Mouse (Mus musculus) kidney, adult 2 months (tissue): ENCODE results near the gene Kri1.

Experiments
- CTCF ChIP-seq: fragments of 200-500 bp; conservative IDR thresholded peaks from 2 replicates; pipeline ENCODE4 v1.5.1; 2011; ENCODE audit warnings: low read depth, mild to moderate bottlenecking, control low read depth, low read length, moderate library complexity, mixed read lengths; ENCODE audit not compliant: insufficient read depth, insufficient read length
- POLR2A ChIP-seq: fragments of 200-500 bp; IDR thresholded peaks from one replicate; pipeline ENCODE4 v1.6.1; 2011; ENCODE audit warnings: low read depth, low read length, control low read depth

DNA sequence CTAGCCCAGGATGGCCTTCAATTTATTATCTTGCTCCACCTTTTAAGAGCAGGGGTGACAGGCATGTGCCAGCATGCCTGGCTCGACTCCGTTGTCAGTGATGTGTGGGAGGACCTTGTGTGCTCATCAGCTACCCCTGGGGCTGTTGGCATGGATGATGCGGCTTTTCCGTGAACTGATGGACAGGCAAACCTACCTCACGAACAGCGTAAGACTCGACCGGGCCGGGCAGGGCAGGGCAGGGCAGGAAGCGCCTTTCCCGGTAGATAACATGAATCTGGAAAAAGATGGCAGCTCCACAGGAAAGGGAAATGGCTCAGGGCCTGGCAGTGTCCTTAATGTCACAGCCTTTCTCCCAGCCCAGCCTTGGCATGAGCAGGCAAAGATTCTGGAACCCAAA, 36.5 kb upstream of the Kri1 start:
- TF ChIP-seq CTCF (no peak), POLR2A (no peak)
